Mouse (Mus musculus): Measurements from ENCODE around the gene Inka2. TPM values are rescaled to one million over a fixed set of nuclear protein-coding genes. Genes with fewer than 3 reads are reported as not detected.
A peak's percentile ranks its signal among the peaks of the same experiment; 100 is the strongest.

Gene Inka2
- 0.74 and 1.1 TPM in 2 replicates for polyA plus RNA-seq (2014; fragmentation: Nextera tagmentation; extraction: Ambion mirVana)

DNA sequence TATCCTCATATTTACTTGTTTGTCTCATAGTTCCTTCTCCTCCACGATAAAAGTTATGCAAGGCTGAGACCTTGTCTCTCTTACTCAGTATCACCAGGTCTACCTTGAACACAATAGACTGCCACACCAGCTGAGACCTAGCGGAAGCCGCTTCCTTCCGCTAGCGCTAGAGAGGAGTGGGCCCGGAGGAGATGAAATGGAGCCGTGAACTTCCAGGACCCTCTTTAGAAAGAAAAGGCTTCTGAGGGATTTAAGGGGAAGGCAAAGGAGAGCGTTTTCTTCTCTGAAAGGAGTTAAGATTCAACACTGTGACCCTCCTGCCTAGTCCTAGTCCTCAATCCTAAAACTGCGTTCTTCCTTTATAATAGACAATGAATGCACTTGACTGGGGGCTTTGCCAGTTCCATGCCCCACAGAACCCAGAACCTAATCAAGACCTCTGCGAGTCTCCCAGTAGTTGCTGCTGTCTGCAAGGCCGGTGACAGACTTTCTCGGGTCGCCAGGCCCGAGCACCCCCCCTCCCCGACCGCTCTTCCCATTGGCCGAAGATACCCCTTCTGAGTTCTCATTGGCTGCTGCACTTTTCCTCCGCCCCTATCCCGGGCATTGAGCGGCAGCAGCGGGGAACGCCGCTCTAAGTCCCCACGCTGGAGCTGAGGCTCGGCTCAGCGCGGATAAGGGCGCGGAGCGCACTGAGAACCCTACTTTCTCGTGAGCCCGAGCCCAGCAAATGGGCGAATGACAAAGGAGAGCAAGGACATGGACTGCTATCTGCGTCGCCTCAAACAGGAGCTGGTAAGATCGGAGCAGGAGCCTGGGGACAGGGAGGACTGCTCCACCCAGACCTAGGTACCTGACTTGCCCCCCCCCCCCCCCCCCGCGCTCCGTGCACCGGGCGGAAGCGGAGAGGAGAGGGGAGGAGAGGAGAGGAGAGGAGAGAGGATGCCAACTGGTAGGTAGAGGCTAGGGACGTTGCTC lies at the start of gene Inka2:
Gene Inka2, plus strand, starts transcription at position 569 of the 978 bp plus-strand sequence.
- 2% methylated on average over 37 of the region's 43 CpGs for WGBS
- peak; percentile 97 for ATAC-seq
- Histone ChIP-seq H3K27ac (ENCODE audit: low read depth, low read length) (peak within 1 kb of the TSS; percentile 57; the same call in 1 of the 2 replicates), H3K9ac (ENCODE audit: low read length) (peak within 1 kb of the TSS; percentile 66), H3K27me3 (replicated peaks; ENCODE audit: control insufficient read depth, insufficient read depth, low read length) (no peaks in the 10 kb centered on the region), H3K4me3 (ENCODE audit: low read depth, low read length) (peak within 1 kb of the TSS; percentile 47), H3K9me3 (replicated peaks; ENCODE audit: control insufficient read depth, low read length) (no peaks in the 10 kb centered on the region), H3K4me1 (ENCODE audit: control insufficient read depth, insufficient read depth, low read length) (peaks cover 18% of the 10 kb centered on the region; the same call in 1 of the 2 replicates), H3K4me2 (ENCODE audit: low read length) (peak within 1 kb of the TSS; percentile 99), H3K36me3 (ENCODE audit: control insufficient read depth, insufficient read depth, low read length) (no peaks in the 10 kb centered on the region)
- DNase-seq (ENCODE audit: low spot score) = peak; percentile 94

DNA sequence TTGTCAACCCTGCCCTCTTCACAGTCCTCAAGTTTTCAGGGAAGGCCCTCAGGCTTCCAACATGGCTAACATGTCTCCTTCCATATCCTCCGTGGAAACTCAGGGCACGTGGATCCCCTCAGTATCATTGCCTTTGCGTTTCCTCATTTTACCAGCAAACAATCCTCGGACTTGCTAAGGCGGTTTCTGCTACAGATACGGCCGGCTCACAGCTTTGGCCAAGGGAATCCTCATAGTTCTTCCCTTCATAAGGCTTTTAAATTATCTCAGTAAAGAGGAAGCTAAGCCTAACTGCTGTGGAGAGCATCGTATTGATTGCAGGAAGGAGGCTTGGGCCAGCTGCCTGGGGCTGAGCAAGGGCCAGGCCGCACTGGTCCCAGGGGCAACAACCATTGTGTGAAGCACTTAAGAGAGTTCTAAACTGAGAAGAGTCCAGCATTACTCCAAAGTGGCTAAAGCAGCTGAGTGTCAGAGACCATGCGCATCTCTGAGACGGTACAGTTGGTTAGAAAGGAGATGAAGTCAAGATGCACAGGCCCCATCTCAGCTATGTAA lies 49.3 kb upstream of the Inka2 start:
- Histone ChIP-seq H3K9ac (ENCODE audit: low read length) (no peak overlapping the region), H3K9me3 (replicated peaks; ENCODE audit: control insufficient read depth, low read length) (no peaks in the 10 kb centered on the region), H3K36me3 (ENCODE audit: control insufficient read depth, insufficient read depth, low read length) (no peaks in the 10 kb centered on the region), H3K27me3 (replicated peaks; ENCODE audit: control insufficient read depth, insufficient read depth, low read length) (0 out of 2 replicates have a peak, but pooled peaks cover 2% of the 10 kb centered on the region), H3K4me2 (ENCODE audit: low read length) (no peak overlapping the region), H3K4me3 (ENCODE audit: low read depth, low read length) (no peak overlapping the region), H3K27ac (ENCODE audit: low read depth, low read length) (no peak overlapping the region), H3K4me1 (ENCODE audit: control insufficient read depth, insufficient read depth, low read length) (no peaks in the 10 kb centered on the region)
- DNase-seq (ENCODE audit: low spot score) (no peak), ATAC-seq (no peak)
- WGBS = 93% methylated on average over 11 of the region's 11 CpGs

DNA sequence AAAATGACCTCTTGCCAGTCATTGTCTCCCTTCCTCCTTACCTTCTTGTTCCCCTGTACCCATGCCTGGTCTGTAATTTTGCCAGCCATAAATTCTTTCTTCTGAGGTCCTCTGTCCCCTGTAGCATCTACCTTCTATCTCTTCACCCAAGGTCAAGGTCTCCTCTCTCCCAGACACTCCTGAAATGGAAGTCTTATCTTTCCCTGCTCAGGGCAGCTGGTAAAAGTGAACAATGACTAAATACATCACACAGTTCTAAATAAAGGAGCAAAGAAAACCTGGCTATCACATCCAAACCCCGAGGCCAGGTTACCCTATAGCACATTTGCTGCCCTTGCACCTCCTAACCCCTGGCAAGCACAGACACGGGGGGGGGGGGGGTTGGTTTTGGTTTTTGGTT lies 43.9 kb upstream of the Inka2 start:
- no peak overlapping the region for H3K4me3 ChIP-seq (ENCODE audit: low read depth, low read length)
- no peaks in the 10 kb centered on the region for H3K27me3 ChIP-seq (replicated peaks; ENCODE audit: control insufficient read depth, insufficient read depth, low read length)
- no peak for ATAC-seq
- H3K9ac ChIP-seq (ENCODE audit: low read length) = no peak overlapping the region
- H3K4me2 ChIP-seq (ENCODE audit: low read length) = no peak overlapping the region
- H3K4me1 ChIP-seq (ENCODE audit: control insufficient read depth, insufficient read depth, low read length) = no peaks in the 10 kb centered on the region
- H3K36me3 ChIP-seq (ENCODE audit: control insufficient read depth, insufficient read depth, low read length) = no peaks in the 10 kb centered on the region
- H3K9me3 ChIP-seq (replicated peaks; ENCODE audit: control insufficient read depth, low read length) = no peaks in the 10 kb centered on the region
- H3K27ac ChIP-seq (ENCODE audit: low read depth, low read length) = no peak overlapping the region
- DNase-seq (ENCODE audit: low spot score) = no peak
- 83% methylated on average over 2 of the region's 2 CpGs for WGBS

DNA sequence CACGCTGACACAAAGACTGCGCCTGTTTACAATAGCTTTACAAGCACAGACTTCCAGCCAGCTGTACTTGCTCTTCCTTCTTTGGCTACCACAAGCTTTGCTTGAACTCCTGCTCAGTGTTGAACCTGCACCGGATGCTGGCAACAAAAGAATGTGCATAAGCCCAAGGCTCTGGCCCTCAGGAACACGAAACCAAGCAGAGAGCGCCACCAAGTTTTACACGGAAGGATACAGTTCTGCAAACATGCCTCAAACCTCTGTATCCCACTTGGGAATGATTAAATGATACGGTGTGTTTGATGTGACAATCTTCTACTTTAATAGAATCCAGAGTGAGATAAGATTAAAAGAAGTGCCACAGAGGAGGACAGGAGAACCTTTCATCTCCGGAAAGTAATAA lies 41.4 kb upstream of the Inka2 start:
- Histone ChIP-seq H3K9ac (ENCODE audit: low read length) (no peak overlapping the region), H3K9me3 (replicated peaks; ENCODE audit: control insufficient read depth, low read length) (no peaks in the 10 kb centered on the region), H3K36me3 (ENCODE audit: control insufficient read depth, insufficient read depth, low read length) (no peaks in the 10 kb centered on the region), H3K4me3 (ENCODE audit: low read depth, low read length) (no peak overlapping the region), H3K27me3 (replicated peaks; ENCODE audit: control insufficient read depth, insufficient read depth, low read length) (no peaks in the 10 kb centered on the region), H3K4me1 (ENCODE audit: control insufficient read depth, insufficient read depth, low read length) (no peaks in the 10 kb centered on the region), H3K27ac (ENCODE audit: low read depth, low read length) (no peak overlapping the region), H3K4me2 (ENCODE audit: low read length) (no peak overlapping the region)
- WGBS = 84% methylated on average over 8 of the region's 8 CpGs
- ATAC-seq (no peak), DNase-seq (ENCODE audit: low spot score) (no peak)

DNA sequence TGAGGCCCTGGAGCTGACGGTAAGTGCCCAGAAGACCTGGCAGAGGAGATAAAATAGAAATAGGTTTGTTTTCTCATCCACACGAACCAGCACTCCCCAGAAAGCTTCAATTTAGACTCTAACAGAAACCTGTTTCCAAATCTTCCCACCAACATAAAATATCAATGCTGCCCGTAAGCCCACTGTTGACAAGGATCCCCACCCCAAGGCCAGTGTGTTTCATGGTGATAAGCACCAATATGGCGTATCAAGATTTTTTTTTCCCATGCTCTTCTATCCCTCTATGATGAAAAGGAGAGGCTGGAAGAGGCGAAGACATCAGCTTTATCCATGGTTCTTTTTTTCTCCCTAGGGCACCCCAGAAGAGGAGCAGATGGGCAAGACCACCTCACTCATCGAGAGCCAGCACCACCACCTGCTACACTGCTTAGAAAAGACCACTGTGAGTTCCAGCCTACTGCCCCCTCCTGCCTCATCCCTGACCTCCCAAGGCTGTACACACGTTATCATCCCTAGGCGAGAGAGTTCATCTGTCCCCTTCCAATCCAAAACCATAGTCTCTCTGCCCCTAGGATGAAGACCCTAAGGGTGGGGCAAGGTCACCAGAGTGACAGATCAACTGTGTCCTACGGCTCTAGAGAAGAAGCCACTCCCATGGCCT lies 39.2 kb upstream of the Inka2 start:
- H3K9me3 ChIP-seq (replicated peaks; ENCODE audit: control insufficient read depth, low read length) = no peaks in the 10 kb centered on the region
- DNase-seq (ENCODE audit: low spot score) (no peak), ATAC-seq (no peak)
- H3K4me1 ChIP-seq (ENCODE audit: control insufficient read depth, insufficient read depth, low read length) = no peaks in the 10 kb centered on the region
- H3K9ac ChIP-seq (ENCODE audit: low read length) = no peak overlapping the region
- H3K27me3 ChIP-seq (replicated peaks; ENCODE audit: control insufficient read depth, insufficient read depth, low read length) = no peaks in the 10 kb centered on the region
- no peak overlapping the region for H3K4me2 ChIP-seq (ENCODE audit: low read length)
- no peak overlapping the region for H3K27ac ChIP-seq (ENCODE audit: low read depth, low read length)
- no peak overlapping the region for H3K4me3 ChIP-seq (ENCODE audit: low read depth, low read length)
- H3K36me3 ChIP-seq (ENCODE audit: control insufficient read depth, insufficient read depth, low read length) = no peaks in the 10 kb centered on the region
- 88% methylated on average over 9 of the region's 9 CpGs for WGBS

DNA sequence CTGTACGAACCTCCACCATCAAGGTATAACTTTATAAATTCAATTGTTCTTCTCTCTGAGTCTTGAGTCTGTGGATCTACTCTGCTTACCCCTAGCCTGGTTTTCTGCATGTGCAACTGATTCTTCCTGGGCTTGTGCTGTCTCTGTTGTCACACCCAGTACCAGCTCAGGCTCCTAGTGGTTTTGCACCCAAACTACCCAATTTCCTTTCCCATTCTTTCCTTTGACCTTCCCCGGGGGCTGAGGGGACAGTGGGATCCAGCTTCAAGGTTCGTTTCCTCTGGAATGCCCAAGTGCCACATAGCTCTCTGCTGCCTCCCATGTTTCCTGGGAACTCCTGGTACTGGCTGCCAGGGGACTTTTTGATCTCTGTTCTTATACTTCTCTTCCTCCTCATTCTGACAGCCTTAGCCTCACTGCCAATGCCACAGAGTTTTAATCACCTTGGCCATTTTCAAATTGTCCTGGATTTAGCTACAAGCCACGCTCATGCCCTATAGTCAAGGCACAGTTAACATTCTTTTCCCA lies 37.3 kb upstream of the Inka2 start:
- ATAC-seq (no peak), DNase-seq (ENCODE audit: low spot score) (no peak)
- Histone ChIP-seq H3K27ac (ENCODE audit: low read depth, low read length) (no peak overlapping the region), H3K9ac (ENCODE audit: low read length) (no peak overlapping the region), H3K36me3 (ENCODE audit: control insufficient read depth, insufficient read depth, low read length) (no peaks in the 10 kb centered on the region), H3K9me3 (replicated peaks; ENCODE audit: control insufficient read depth, low read length) (no peaks in the 10 kb centered on the region), H3K4me2 (ENCODE audit: low read length) (no peak overlapping the region), H3K27me3 (replicated peaks; ENCODE audit: control insufficient read depth, insufficient read depth, low read length) (no peaks in the 10 kb centered on the region), H3K4me3 (ENCODE audit: low read depth, low read length) (no peak overlapping the region), H3K4me1 (ENCODE audit: control insufficient read depth, insufficient read depth, low read length) (no peaks in the 10 kb centered on the region)
- WGBS = 69% methylated on average over 4 of the region's 4 CpGs

DNA sequence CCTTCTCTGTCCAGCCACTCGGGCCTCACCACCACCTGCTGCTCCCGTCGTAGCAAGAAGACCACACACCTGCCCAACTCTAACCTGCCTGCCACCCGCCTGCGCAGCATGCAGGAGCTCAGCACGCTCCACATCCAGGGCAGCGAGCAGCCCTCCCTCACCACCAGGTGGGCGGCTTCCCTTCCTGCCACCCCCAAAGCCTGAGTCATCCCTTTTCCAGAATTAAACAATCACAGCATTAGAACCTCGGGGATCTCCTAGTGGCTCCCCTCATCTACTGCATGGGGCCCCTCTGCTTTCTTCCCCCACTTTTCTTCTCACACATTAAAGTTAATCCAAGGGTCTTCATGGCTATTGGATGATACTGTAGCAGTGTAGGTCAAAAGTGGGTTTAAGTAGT lies 36.2 kb upstream of the Inka2 start:
- no peaks in the 10 kb centered on the region for H3K9me3 ChIP-seq (replicated peaks; ENCODE audit: control insufficient read depth, low read length)
- H3K27me3 ChIP-seq (replicated peaks; ENCODE audit: control insufficient read depth, insufficient read depth, low read length) = no peaks in the 10 kb centered on the region
- H3K4me1 ChIP-seq (ENCODE audit: control insufficient read depth, insufficient read depth, low read length) = no peaks in the 10 kb centered on the region
- H3K9ac ChIP-seq (ENCODE audit: low read length) = no peak overlapping the region
- no peak for ATAC-seq
- H3K4me3 ChIP-seq (ENCODE audit: low read depth, low read length) = no peak overlapping the region
- no peak for DNase-seq (ENCODE audit: low spot score)
- H3K36me3 ChIP-seq (ENCODE audit: control insufficient read depth, insufficient read depth, low read length) = no peaks in the 10 kb centered on the region
- no peak overlapping the region for H3K4me2 ChIP-seq (ENCODE audit: low read length)
- 40% methylated on average over 9 of the region's 9 CpGs for WGBS
- no peak overlapping the region for H3K27ac ChIP-seq (ENCODE audit: low read depth, low read length)

DNA sequence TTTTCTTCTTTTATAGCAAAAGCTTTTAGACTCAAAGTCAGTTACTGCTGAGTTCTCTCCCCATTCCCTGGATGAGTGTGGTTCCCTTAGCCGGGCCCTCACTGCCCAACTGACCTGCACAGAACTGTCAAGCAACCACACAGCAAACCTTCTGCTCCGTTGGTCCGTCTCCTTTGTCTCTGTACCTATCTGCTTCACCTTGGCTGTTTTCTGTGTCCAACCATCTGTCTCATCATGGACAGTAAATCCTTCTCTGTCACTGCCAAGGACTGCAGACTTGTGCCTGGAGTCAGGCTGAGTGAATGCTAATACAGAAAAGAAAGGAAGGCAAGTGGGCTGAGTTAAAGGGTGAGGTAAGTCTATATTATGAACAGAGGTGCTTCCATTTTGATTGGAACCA lies 34.6 kb upstream of the Inka2 start:
- no peaks in the 10 kb centered on the region for H3K4me1 ChIP-seq (ENCODE audit: control insufficient read depth, insufficient read depth, low read length)
- no peaks in the 10 kb centered on the region for H3K27me3 ChIP-seq (replicated peaks; ENCODE audit: control insufficient read depth, insufficient read depth, low read length)
- no peaks in the 10 kb centered on the region for H3K36me3 ChIP-seq (ENCODE audit: control insufficient read depth, insufficient read depth, low read length)
- H3K4me3 ChIP-seq (ENCODE audit: low read depth, low read length) = no peak overlapping the region
- WGBS = 80% methylated on average over 3 of the region's 3 CpGs
- ATAC-seq (no peak), DNase-seq (ENCODE audit: low spot score) (no peak)
- H3K4me2 ChIP-seq (ENCODE audit: low read length) = no peak overlapping the region
- no peaks in the 10 kb centered on the region for H3K9me3 ChIP-seq (replicated peaks; ENCODE audit: control insufficient read depth, low read length)
- H3K27ac ChIP-seq (ENCODE audit: low read depth, low read length) = no peak overlapping the region
- H3K9ac ChIP-seq (ENCODE audit: low read length) = no peak overlapping the region
